Mouse (Mus musculus): ENCODE measurements around the gene Tmtc2.

Tmtc2 gene

GRCm38 (mm10) chr10:105287575-105287974 is 286.7 kb downstream of the Tmtc2 start:
- no peak for DNase-seq

DNA sequence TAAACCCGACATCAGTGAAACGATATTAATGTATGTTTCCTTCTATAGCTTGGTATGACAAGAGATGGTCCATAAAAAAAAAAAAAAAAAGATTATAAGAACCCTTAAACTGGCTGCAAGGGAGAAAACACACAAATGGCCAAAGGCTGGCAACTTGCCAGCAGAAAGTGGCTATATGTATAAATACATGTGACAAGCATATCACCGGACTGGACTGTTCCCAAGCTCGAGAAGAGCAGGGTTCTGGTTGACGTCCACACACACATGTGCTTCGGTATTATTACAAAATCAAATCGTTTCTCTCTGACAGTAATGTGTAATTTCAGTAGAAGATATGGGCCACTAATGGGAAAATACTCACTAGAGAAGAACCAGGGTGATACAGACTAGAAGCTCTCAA is 287.2 kb downstream of the Tmtc2 start:
- DNase-seq, result no peak

- DNase-seq, result no peak
Observed at GRCm38 (mm10) chr10:105286221-105286620, 288.0 kb downstream of the Tmtc2 start.

- DNase-seq, result peak; percentile 46
Observed at GRCm38 (mm10) chr10:105284171-105284570, 290.1 kb downstream of the Tmtc2 start.

- DNase-seq, result no peak
Observed at GRCm38 (mm10) chr10:105280933-105281332, 293.3 kb downstream of the Tmtc2 start.

DNA sequence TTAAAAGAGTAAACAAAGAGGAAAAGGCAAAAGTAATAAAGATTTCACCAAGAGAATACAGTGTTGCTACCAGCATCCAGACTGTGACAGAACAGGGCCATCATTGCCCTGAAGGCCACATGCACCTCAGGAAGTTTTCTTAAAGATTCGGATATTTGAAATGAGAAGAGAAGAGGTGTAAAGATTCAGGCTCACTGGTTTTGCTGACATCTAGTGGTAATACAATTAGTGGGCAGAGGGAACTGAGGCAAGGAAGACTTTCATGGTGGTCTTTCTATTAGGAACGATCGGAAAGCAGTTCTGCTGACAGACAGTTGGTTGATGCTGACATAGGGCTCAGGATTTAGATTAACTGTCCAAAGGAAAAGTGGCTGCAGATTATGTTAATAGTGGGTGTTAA is 314.2 kb downstream of the Tmtc2 start:
- no peak for DNase-seq

GRCm38 (mm10) chr10:105238291-105238690 is 336.0 kb downstream of the Tmtc2 start:
- DNase-seq, result peak; percentile 67

DNA sequence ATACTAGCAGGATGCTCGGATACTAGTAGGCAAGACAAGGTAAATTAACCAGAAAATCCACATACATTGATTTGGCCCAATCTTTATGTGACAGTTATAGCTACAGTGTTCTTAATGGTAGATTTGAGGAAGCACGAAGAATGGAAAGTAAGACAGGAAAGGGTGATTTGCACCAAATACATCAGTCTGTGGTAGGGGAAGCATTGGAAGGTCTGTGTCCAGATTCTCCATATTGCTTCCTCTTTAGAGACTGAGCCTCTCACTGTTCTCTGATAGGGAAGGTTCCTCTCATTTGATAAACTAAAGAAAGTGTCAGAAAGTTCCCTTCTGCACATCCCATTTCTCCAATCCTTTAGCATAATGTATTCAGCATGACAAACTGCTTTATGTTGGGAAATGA is 341.4 kb downstream of the Tmtc2 start:
- DNase-seq, result no peak

- DNase-seq, result no peak
Observed at GRCm38 (mm10) chr10:105230416-105230815, 343.8 kb downstream of the Tmtc2 start.

DNA sequence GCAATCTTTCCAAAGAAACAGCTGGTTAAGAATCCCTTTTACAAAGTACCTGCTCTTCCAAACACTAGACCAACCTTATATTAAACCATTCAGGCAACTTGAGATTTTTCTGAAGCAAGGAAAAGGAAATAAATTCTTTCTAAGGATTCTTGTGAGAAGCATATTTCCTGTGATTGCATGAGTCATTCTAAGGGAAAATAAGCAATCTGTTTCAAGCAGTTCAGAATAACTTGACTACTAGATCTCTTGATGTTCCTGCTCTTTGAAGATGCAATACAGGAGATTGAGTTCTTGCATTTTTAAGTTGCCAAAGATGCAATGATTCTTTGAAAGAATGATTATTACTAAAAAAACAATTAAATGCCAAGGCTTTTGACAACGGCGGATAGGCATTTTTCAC is 345.6 kb downstream of the Tmtc2 start:
- no peak for DNase-seq

- no peak for DNase-seq
Observed at GRCm38 (mm10) chr10:105227631-105228030, 346.6 kb downstream of the Tmtc2 start.

GRCm38 (mm10) chr10:105225714-105226113 is 348.5 kb downstream of the Tmtc2 start:
- no peak for DNase-seq

- DNase-seq, result no peak
Observed at GRCm38 (mm10) chr10:105222904-105223303, 351.3 kb downstream of the Tmtc2 start.

DNA sequence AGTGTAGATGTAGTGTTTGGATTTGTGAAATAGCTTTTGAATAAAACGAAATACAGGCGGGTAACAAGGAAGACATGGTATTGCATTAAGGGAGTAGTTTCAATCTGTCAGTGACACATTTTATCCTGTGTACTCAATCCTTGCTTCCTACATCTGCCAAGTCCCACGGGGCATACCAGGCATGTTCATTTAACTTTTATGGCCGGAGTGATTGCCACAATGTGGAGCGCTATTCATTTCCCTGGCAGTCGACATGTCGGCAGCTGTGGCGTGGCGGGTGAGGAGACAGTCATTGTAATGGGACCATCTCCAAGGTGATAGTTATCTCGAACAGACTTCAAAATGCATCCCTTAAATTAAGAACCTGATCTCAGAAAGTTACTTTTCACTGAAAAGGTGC is 372.8 kb downstream of the Tmtc2 start:
- no peak for DNase-seq

GRCm38 (mm10) chr10:105200678-105201077 is 373.6 kb downstream of the Tmtc2 start:
- no peak for DNase-seq

GRCm38 (mm10) chr10:105200092-105200491 is 374.2 kb downstream of the Tmtc2 start:
- DNase-seq, result no peak

- DNase-seq, result no peak
Observed at GRCm38 (mm10) chr10:105199515-105199914, 374.7 kb downstream of the Tmtc2 start.

GRCm38 (mm10) chr10:105195377-105195776 is 378.9 kb downstream of the Tmtc2 start:
- DNase-seq, result no peak

GRCm38 (mm10) chr10:105193756-105194460 is 380.3 kb downstream of the Tmtc2 start:
- peak; percentile 40 for DNase-seq

DNA sequence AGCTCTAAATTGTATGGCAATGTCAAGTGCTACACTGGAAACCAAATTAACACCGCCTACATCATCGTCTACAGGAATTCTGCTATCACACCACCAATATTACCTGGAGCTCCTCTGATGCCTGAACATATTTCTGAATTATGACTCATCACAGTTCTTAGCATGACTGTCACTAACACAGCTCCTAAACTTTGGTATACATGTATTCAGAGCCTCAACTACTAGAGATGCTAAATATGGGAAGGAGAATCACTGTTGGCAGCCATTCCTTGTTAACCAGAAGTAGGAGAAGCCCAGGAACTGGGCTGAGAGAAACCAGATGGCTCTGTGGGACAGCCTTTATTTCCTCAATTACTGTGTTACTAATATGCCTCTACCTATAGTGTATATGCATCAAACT is 382.2 kb downstream of the Tmtc2 start:
- DNase-seq, result no peak

GRCm38 (mm10) chr10:105189746-105190145 is 384.5 kb downstream of the Tmtc2 start:
- DNase-seq, result no peak

DNA sequence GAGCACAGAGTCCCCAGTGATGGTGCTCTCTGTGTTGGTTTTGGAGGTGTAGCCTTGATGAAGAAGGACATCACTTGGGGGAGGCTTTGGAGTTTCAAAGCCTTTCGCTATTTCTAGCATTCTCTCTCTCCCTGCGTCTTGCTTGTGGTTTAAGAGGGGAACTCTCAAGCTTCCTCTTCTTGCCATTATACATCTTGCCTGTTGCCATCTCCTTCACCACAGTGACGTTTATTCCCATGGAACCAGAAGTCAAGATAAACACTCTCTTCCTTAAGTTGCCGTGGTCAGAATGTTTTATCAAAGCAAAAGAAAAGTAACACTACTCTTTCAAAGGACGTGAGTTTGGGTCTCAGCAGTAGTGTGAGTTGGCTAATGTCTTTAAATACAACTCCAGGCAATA is 387.6 kb downstream of the Tmtc2 start:
- no peak for DNase-seq

GRCm38 (mm10) chr10:105168443-105169102 is 405.7 kb downstream of the Tmtc2 start:
- DNase-seq, result no peak

DNA sequence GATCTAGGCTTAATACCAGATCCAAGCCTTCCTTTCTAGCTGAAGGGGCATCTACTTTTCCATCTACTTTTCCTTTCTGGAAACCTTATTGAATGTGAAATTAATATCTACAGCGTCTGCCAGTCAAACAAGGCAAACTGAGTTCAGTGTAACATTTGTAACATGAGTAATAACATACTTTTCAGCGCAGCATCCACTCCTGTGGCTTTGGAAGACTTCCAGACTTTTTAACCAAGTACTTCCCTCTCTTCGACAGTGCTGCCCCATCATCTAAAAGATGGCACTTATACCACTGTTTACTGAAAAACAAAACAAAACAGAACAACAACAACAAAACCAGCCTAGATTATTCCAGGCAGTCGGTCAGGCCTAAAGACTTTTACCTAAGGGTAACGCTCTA is 409.0 kb downstream of the Tmtc2 start:
- no peak for DNase-seq

DNA sequence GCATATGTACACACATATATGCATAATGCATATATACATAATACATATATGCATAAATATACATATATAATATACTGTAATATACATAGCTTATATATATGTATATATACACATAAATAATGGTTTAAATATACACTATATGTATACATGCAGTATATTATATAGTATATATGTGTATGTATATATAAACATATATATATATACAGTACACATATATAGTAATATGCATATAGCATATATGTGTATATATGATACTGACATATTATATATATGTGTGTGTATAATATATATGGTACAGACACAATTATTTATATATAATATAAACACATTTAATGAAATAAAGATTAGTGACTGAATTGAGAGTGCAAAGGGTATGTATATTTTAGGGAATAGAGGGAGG is 420.5 kb downstream of the Tmtc2 start:
- no peak for DNase-seq
